Mouse (Mus musculus): ENCODE measurements around the gene Cela3b. TPM values are rescaled to one million over a fixed set of nuclear protein-coding genes. Genes with fewer than 3 reads are reported as not detected.
A peak's percentile ranks its signal among the peaks of the same experiment; 100 is the strongest.

Gene Cela3b
- total and polyA plus RNA-seq, 3 experiments = not detected

DNA sequence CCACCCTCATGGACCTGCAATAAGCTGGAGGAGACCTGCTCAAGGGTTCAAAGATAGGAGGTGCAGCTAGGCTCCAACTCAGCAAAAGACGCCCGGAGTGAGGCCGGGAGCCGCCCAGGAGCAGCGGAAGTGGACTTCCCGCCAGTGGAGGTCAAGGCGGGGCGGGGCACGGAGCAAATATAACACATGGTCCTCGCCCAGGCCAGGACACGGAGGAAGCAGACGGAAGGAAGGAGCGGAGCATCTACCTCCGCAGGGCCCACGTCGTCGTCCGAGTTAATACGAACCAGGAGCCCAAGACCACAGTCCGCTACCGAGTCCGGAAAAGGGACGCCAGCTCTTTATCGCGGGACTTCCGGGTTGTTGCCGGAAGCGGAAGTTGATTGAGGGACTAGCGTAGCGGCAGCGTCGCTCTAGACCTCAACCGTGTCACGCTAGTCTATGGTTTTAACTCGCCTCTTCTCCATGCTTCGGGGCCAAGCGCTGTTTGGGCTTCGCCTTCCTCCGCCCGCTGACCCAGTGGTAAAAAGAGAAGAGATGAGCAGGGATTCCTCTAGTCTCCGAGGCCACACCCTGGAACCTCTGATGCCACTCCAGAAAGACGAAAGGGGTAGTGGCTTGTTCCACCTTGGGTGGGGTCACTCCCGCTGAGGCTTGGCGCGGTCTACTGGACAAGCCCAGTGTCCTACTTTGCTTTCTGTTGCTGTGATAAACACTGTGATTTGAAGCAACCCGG, 42.1 kb downstream of the Cela3b start (continued):
- peak; percentile 60 for TF ChIP-seq MAZ (IDR thresholded peaks at IDR 0.05; ENCODE audit: low read depth, low read length)
- peak; percentile 75 for TF ChIP-seq POLR2AphosphoS2 (IDR thresholded peaks at IDR 0.05; ENCODE audit: low read depth, low read length)
- peak; percentile 97 for TF ChIP-seq SIN3A (IDR thresholded peaks at IDR 0.05; ENCODE audit: low read length)
- no peak for TF ChIP-seq JUN (IDR thresholded peaks at IDR 0.05; ENCODE audit: insufficient read depth, low read depth, low read length)
- TF ChIP-seq MXI1 (IDR thresholded peaks at IDR 0.05; ENCODE audit: low read depth, low read length) = peak; percentile 81
- TF ChIP-seq ZNF384 (IDR thresholded peaks at IDR 0.05; ENCODE audit: low read depth, low read length) = no peak
- TF ChIP-seq ZKSCAN1 (IDR thresholded peaks at IDR 0.05; ENCODE audit: borderline replicate concordance, low read depth, low read length) = no peak

DNA sequence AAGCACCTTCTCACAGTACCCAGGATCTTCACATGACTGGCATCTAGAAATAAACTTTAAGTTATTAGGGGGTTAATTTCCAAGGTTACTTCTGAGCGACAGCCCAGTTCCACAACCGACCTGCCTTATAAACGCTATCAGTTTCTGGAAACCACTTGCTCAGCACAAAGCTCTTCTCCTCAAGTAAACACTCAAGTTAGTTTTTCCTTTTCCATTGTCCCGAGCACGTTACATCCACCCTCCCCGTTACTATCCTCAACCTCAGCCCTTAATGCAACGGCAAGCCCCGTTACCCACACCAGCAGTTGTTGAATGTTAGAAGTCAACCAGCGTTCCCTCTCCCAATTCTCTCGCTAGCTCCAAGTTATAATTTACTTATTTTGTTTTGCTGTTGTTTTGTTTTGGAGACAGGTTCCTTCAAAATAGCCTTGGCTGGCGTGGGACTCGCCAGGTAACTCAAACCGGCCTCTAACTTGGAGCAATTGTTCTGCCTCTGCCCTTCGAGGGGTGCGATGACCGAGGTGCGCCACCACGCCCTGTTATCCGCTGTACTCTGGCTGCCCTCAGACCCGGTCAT, 42.8 kb downstream of the Cela3b start:
- Histone ChIP-seq H3K36me3 (replicated peaks in 1 of 2; ENCODE audit: control insufficient read depth in 1 of 2, insufficient read depth in 1 of 2, low read length in 1 of 2) (peaks cover 0 to 12% of the 10 kb centered on the region in 2 experiments), H3K79me2 (replicated peaks; ENCODE audit: control insufficient read depth, extremely low read depth, insufficient read depth, poor library complexity, severe bottlenecking) (peaks cover 9% of the 10 kb centered on the region; the same call in 1 of the 2 replicates), H3K9me3 (replicated peaks; ENCODE audit: low read length) (peaks cover 2% of the 10 kb centered on the region), H3K27ac (ENCODE audit: insufficient read depth, low read depth) (peak overlapping the region; percentile 63), H3K4me2 (ENCODE audit: insufficient read depth, low read depth, poor library complexity, severe bottlenecking) (peak overlapping the region; percentile 98), H3K4me3 (replicated peaks in 1 of 3; ENCODE audit: low read depth in 2 of 3, low read length in 2 of 3, poor library complexity in 1 of 3) (peak overlapping the region; percentile 89 to 93 (median 92)), H3K27me3 (replicated peaks) (no peaks in the 10 kb centered on the region), H3K4me1 (ENCODE audit: control insufficient read depth in 1 of 2, insufficient read depth in 2 of 2) (peaks cover 4 to 8% of the 10 kb centered on the region in 2 experiments; a peak in 2 of 4 replicates), H3K9ac (ENCODE audit: insufficient read depth, low read depth) (peak overlapping the region; percentile 87)
- no peak for TF ChIP-seq ZNF384 (IDR thresholded peaks at IDR 0.05; ENCODE audit: low read depth, low read length)
- no peak for TF ChIP-seq POLR2A (IDR thresholded peaks at IDR 0.05; ENCODE audit: low read depth, low read length)
- in situ Hi-C loops (cut with MboI; ENCODE audit: low pct_ligation_motif_present, low pct_unique_long_range_greater_than_20kb, low sequenced_read_pairs) (no loop called here), dilution Hi-C loops (cut with MboI; ENCODE audit: extremely low pct_ligation_motif_present, extremely low pct_unique_long_range_greater_than_20kb, low sequenced_read_pairs) (no loop called here)
- no peak for DNase-seq (ENCODE audit: extremely low read depth)

DNA sequence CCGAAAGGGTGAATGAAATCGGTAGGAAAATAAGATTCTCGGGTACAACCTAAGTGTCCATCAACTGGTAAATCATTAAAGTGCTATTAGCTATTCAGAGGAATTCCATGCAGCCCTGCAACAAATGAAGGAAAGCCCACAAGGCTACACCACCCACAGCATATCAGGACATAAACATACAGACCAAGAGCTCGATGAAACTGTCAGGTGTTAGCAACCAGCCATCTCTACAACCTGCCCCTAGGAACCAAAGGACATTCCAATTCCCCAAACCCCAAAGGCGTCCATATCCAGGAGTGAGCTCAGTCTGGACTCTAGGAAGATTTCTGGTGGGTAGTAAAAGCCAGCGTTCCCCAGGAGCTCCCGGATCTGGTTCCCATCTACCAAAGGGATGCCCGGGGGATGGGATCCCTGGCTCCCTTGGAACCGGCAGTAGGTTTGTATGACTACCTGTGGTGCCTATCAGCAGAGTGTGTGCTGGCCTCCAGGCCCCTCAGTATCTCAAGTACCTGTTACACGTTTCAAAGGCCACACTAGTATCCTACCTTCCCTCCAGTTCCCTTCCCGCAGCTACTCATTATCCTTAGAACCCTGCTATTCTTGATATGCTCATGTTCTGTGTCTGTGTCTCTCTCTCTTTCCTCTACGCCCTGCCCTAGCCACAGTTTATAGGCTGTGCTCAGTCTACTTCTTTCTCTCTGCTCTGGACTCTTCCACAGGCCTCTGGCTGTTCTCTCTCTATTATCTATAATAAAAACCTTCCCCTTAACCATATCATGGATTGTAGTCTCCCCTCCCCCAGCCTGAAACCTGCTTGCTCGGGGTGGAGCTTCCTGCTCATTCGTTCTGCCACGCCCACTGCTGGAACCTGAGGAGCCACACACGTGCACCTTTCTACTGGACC, 49.4 kb downstream of the Cela3b start:
- Histone ChIP-seq H3K79me2 (replicated peaks; ENCODE audit: control insufficient read depth, extremely low read depth, insufficient read depth, poor library complexity, severe bottlenecking) (peaks cover 6% of the 10 kb centered on the region; the same call in 1 of the 2 replicates), H3K9ac (ENCODE audit: insufficient read depth, low read depth) (no peak overlapping the region), H3K27ac (ENCODE audit: insufficient read depth, low read depth) (no peak overlapping the region), H3K4me1 (ENCODE audit: control insufficient read depth in 1 of 2, insufficient read depth in 2 of 2) (peaks cover 0 to 7% of the 10 kb centered on the region in 2 experiments; a peak in 2 of 4 replicates), H3K9me3 (replicated peaks; ENCODE audit: low read length) (no peaks in the 10 kb centered on the region), H3K4me2 (ENCODE audit: insufficient read depth, low read depth, poor library complexity, severe bottlenecking) (peak overlapping the region; percentile 2; the same call in 1 of the 2 replicates), H3K36me3 (replicated peaks in 1 of 2; ENCODE audit: control insufficient read depth in 1 of 2, insufficient read depth in 1 of 2, low read length in 1 of 2) (peaks cover 0 to 13% of the 10 kb centered on the region in 2 experiments), H3K27me3 (replicated peaks) (no peaks in the 10 kb centered on the region), H3K4me3 (replicated peaks in 1 of 3; ENCODE audit: low read depth in 2 of 3, low read length in 2 of 3, poor library complexity in 1 of 3) (no peak overlapping the region)
- no peak for DNase-seq (ENCODE audit: extremely low read depth)
- dilution Hi-C loops (cut with MboI; ENCODE audit: extremely low pct_ligation_motif_present, extremely low pct_unique_long_range_greater_than_20kb, low sequenced_read_pairs) = no loop called here
- TF ChIP-seq GABPA (IDR thresholded peaks at IDR 0.05; ENCODE audit: insufficient replicate concordance, low read depth, low read length) (no peak), BHLHE40 (IDR thresholded peaks at IDR 0.05; ENCODE audit: low read depth, low read length) (no peak)
- in situ Hi-C loops (cut with MboI; ENCODE audit: low pct_ligation_motif_present, low pct_unique_long_range_greater_than_20kb, low sequenced_read_pairs) = no loop called here
